Mouse (Mus musculus) bone marrow macrophage, adult 2 months (primary cell): ENCODE measurements around the gene Proca1. TPM values are rescaled to one million over a fixed set of nuclear protein-coding genes. Genes with fewer than 3 reads are reported as not detected.

Experiments used
- H3K27ac ChIP-seq: 2 replicates; pipeline ENCODE4 v1.5.1; 2012; ENCODE audit warnings: low read depth, low read length; ENCODE audit not compliant: insufficient read depth
- H3K4me1 ChIP-seq: 2 replicates; pipeline ENCODE4 v1.6.1; 2012; ENCODE audit warnings: low read length; ENCODE audit not compliant: control insufficient read depth, insufficient read depth
- H3K4me3 ChIP-seq: 2 replicates; pipeline ENCODE4 v1.5.1; 2012; ENCODE audit warnings: mild to moderate bottlenecking, low read length, moderate library complexity; ENCODE audit not compliant: insufficient read depth
- CTCF ChIP-seq: IDR thresholded peaks from 2 replicates; pipeline ENCODE4 v1.5.1; 2012; ENCODE audit warnings: low read depth, mild to moderate bottlenecking, low read length, moderate library complexity
- POLR2A ChIP-seq: IDR thresholded peaks from 2 replicates; pipeline ENCODE4 v1.6.1; 2012; ENCODE audit warnings: mild to moderate bottlenecking, low read depth, low read length, borderline replicate concordance
- polyA plus RNA-seq: library from polyadenylated mRNA; stranded (reverse); fragments of >200 nt; gene quantifications from 2 replicates; pipeline ENCODE4 v1.2.4, GENCODE M21; 2012; ENCODE audit not compliant: missing spikeins, insufficient read depth, insufficient read length

The Proca1 gene
- polyA plus RNA-seq, 1 experiment = 0.92 TPM

DNA sequence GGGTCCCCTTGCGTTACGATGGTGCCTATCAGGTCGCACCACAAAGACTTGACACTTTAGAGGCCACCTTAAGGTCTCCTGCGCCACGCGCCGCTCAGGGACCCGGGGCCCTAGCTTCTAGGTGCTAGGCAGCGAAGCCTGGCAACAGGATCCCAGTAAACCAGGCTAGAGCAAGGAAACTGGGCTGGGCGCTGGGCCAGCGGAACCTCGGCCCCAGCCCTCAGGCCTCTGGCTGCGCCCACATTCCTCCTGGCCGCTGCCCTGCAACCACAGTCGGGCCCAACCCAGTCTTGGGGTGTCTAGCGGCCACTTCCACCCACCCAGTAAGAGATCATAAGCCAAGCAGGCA, 27.5 kb upstream of the Proca1 start:
- no peak for TF ChIP-seq POLR2A
- no peak for TF ChIP-seq CTCF
- H3K4me1 ChIP-seq = peaks cover 12% of the 10 kb centered on the region
- H3K27ac ChIP-seq = 0 out of 2 replicates have a peak overlapping the region, but pooled peaks have one; percentile 1
- peak overlapping the region; percentile 66 for H3K4me3 ChIP-seq

DNA sequence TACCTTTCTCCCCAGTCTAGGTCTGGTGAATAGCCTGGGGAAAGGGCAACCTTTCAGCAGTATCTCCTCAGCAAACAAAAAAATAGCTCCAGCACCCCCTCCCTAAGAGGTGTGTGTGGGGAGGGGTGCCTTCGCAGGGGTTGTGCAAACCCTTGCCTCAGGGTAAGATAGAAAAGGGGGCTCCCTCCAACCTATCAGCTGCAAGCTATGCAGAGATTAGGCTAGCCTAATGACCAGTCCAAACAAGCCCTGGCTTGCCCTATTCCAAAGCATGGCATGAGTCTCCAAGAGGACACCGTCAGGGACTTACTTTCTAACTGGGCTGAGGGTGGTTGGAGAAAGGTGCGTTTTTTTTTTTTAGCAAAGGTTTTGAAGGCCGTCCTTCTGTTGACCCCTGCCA, 27.0 kb upstream of the Proca1 start:
- Histone ChIP-seq H3K4me1 (peaks cover 12% of the 10 kb centered on the region), H3K27ac (no peak overlapping the region), H3K4me3 (no peak overlapping the region)
- TF ChIP-seq CTCF (no peak), POLR2A (no peak)

DNA sequence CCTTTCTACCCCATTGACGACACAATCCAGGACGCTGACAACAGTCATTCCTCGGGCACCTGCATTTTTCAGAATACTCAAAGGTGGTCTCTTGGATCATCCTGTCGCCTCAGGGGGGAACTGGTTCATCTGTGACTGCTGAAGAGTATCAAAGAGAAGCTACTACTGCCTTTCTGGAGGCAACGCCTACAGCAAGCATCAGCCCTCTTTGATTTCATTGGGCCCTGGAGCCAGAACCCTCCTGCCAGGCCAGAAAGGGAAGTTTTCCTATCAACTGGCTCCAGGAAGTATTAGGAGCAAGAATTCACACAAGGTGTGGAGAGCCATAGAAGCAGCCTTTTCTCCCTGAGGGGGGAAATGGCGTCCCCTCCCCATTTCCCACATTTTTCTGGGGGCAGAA, 26.6 kb upstream of the Proca1 start:
- no peak overlapping the region for H3K27ac ChIP-seq
- peaks cover 12% of the 10 kb centered on the region for H3K4me1 ChIP-seq
- TF ChIP-seq CTCF (no peak), POLR2A (no peak)
- no peak overlapping the region for H3K4me3 ChIP-seq

DNA sequence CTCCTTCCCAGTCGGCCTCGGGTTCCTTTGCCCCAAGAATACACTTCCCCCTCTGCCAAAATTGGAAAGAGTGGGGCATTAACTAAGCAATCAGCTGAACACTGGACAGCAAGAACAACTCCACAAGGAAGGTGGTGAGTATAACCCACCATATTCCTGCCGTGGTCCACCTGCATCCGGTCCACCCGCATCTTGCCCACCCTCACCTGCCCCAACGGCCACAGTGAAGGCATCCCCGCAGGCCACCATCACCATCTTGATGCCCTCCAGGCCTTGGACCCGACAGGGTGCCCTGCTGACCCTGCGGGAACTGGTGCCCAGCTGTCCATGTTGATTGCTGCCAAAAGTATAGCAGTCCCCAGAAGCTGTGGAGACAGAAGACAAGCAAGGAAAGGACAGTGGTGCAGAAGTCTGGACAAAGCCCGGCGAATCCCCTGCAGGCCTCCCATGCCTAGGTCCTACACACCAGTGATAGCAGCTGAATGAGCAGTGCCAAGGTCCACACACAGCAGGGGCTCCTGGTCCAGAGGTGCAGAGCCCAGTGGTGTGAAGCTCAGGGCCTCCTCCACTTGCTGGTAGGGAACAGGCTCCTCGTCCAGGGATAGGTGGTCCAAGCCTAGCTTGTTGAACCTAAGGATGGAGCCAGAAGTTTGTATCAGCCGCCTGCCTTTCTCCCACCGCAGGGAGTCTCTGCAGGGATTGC, 25.8 kb upstream of the Proca1 start:
- TF ChIP-seq POLR2A (no peak), CTCF (no peak)
- Histone ChIP-seq H3K4me3 (no peak overlapping the region), H3K4me1 (peaks cover 12% of the 10 kb centered on the region), H3K27ac (no peak overlapping the region)

DNA sequence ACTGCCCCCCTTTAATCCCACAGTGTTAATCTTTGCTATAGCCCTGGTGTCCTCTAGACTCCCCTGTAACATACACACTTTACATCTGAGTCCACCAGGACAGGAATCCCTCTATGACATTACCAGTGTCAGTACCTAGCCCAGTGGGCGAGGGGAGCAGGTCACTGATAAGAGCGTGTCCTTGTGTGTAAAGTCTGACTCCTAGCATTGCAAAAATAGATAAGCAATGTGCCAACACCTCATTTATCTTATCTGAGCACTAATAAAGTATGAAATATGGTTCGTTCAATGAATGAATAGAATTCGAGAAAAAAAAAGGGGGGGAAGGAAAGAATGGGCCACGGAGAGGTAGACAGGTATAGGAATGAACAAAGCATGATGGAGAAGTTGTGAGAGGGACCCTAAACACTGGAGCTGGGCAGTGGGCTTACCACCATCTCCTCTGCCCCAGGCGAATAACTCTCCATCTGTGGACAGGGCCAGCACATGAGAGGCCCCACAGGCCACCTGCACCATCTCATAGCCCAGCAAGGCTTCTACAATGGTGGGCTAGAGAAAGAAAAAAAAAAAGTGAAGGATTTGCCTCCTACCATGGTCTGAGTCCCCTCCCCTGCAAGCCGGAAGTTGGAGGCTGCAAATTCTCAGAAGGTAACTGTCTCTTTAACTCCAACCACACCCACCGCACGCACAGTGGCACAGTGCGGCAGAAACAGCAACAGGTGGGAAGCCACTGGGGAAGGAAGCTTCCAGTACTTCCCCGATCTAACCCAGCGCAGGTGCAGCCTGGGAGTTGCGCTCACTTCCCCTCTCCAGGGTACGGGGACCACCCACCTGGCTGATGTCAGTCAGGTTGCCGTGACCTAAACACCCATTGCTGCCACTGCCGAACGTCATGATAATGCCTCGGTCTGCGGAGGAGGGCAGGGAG, 24.4 kb upstream of the Proca1 start:
- no peak overlapping the region for H3K27ac ChIP-seq
- no peak overlapping the region for H3K4me3 ChIP-seq
- peaks cover 12% of the 10 kb centered on the region for H3K4me1 ChIP-seq
- TF ChIP-seq POLR2A (no peak), CTCF (no peak)

GRCm38 (mm10) chr11:78170306-78170705, 22.9 kb upstream of the Proca1 start:
- TF ChIP-seq POLR2A (no peak), CTCF (no peak)
- Histone ChIP-seq H3K4me1 (peaks cover 7% of the 10 kb centered on the region), H3K27ac (no peak overlapping the region), H3K4me3 (no peak overlapping the region)

- H3K4me3 ChIP-seq = no peak overlapping the region
- no peak for TF ChIP-seq POLR2A
- peak; percentile 26; the same call in 1 of the 2 replicates for TF ChIP-seq CTCF
- H3K4me1 ChIP-seq = peaks cover 2% of the 10 kb centered on the region; the same call in 1 of the 2 replicates
- no peak overlapping the region for H3K27ac ChIP-seq
Observed at GRCm38 (mm10) chr11:78171328-78171727, 21.9 kb upstream of the Proca1 start.

- TF ChIP-seq CTCF = no peak
- no peak for TF ChIP-seq POLR2A
- no peak overlapping the region for H3K27ac ChIP-seq
- H3K4me1 ChIP-seq = no peaks in the 10 kb centered on the region
Observed at GRCm38 (mm10) chr11:78172034-78172747, 21.0 kb upstream of the Proca1 start.

DNA sequence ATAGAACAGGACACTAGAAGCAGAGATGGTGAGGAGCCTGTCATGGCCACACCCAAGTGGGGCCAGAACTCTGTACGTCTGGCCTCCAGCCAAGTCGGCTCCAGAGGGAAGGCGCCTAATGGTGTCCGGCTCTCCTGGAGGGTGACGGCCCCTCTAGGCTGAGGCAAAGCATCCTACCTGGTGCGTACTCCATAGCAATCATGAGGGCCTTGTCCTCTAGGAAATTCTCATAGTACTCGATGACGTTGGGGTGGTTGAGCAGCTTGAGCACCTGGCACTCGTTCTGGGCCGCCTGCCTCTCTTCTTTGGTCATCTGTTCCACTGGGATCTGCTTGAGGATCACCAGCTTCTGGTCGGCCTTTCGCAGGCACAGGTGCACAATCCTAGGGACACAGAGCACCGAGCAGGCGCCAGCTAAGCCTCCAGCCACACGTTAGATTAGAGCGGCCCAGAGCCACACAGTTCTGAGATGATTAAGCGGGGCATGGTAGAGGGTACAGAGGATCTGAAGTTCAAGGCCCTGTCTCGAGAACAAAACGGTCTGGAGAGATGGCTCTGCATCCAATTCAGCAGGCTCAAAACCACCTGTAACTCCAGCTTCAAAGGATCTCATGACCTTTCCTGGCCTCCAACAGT, 20.3 kb upstream of the Proca1 start:
- no peak for TF ChIP-seq CTCF
- no peak for TF ChIP-seq POLR2A
- Histone ChIP-seq H3K4me1 (no peaks in the 10 kb centered on the region), H3K27ac (no peak overlapping the region), H3K4me3 (no peak overlapping the region)

More at GRCm38 (mm10) chr11:78172034-78172747, 21.0 kb upstream of the Proca1 start:
- H3K4me3 ChIP-seq = no peak overlapping the region
